Mouse (Mus musculus) right cerebral cortex, postnatal 10 days (tissue): Measurements from ENCODE around the gene Mgmt.

Experiments used
- DNase-seq, 2 experiments: peaks; one replicate each; pipeline ENCODE4 v3.0.0; 2021; ENCODE audit warnings: low spot score in 2 of 2

Mgmt gene

GRCm38 (mm10) chr7:136908616-136909144, 14.3 kb downstream of the Mgmt start:
- no peak for DNase-seq

- DNase-seq, result no peak
Observed at GRCm38 (mm10) chr7:136912901-136913300, 18.5 kb downstream of the Mgmt start.

GRCm38 (mm10) chr7:136916021-136916420, 21.6 kb downstream of the Mgmt start:
- no peak for DNase-seq

DNA sequence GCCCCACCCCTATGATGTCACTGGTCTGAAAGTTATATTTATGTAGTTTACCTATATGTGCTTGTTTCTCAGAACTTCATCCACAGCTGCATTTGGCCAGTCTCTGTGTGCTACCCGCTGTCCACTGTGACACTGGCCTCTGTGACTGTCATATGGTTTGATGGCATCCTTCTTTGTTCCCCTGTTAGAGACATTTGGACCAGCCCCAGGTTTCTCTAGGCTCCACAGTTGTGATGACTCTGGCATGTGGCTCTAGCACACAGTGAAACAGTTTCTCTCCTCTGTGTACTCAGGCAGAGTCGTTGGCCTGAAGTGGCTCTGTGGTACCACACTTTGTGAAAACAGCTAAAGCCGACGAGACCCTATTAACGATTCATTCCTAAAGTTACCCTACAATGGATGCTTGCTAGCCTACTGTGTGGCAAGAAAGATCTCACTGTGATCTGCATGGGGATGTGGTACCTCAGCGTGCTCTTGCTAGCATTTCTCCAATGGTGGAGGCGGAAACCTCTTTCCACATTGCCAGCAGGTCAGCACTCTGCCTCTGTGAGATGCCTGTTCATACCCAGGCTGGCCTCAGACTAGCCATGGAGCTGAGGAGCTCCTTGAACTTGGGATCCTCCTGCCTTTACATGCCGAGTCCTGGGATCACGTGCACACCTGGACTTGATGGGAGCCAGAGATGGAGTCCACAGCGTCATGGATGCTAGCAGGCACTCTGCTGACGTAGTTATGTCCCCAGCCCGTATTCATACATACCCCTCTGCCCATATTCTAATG, 26.8 kb downstream of the Mgmt start:
- DNase-seq, result peak in 1 of 2 experiments; percentile 15

DNA sequence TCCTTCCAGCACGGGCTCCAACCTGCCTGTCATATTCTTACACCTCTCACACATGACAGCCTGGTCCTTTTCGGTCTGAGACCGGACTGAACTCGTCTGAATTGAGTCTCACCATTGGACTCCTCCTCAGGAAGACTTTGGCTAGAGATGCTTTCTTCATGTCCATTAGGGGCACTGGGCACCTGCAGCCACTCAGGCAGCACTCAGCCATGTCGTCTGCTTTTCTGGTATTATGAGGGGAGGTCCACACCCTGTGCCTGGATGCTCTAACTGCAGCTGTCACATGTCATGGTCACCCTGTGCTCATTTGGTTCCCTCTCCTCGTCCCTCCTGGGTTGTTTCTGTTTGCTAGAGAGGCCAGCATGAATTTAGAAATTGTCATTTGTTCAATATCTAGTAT, 27.8 kb downstream of the Mgmt start:
- peak in 1 of 2 experiments; percentile 7 for DNase-seq

DNA sequence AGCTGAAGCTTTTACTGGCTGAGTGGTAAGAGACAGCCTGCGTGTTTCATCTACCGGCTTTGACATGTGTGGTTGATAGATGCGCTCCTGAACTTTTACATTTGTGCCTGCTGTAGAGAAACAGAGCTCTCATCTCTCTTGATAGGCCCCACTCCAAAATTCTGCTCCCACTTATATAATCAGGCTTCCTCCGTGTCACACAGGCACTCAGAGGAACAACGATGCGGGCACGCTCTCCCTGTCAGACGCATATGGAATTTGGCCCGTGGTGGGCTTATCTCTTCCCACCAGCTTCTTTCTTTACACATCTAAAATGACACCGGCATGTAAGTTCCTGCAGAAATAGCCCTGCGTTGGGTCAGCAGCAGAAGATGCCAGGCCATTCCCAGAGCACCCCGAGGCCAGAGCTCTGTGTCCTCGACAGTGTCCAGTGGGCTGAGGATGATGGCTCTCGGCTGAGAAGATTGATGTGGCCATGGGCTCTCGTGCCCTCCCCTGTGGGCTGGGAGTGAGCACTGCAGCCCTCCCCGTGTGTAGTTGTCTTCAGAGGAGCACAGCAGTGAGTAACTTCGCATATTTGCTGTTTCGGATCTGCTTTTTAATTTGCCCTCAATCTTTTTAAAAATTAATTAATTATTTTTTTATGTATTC, 30.3 kb downstream of the Mgmt start:
- peak in 1 of 2 experiments; percentile 10 for DNase-seq

GRCm38 (mm10) chr7:136926178-136926577, 31.8 kb downstream of the Mgmt start:
- peak in 1 of 2 experiments; percentile 3 for DNase-seq

- DNase-seq, result no peak
Observed at GRCm38 (mm10) chr7:136930451-136930850, 36.0 kb downstream of the Mgmt start.

- no peak for DNase-seq
Observed at GRCm38 (mm10) chr7:136933367-136933766, 39.0 kb downstream of the Mgmt start.

DNA sequence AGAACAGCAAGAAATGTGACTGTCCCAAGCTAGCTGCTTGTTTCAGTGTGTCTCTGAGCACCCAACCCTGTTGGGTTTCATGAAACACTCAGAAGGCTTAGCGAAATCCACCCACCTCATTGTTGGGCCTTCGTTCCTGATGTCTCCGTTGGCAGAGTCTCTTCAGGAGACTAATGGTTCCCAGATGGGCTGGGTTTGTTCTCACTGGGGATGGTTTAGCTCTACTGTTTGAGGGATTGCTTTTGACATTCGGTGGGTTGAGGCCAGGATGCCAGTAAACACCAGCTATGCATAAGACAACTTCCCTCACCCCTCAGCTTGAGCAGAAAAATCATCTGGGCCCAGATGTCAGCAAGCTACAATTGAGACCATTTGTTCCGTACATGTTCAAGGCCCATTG, 39.9 kb downstream of the Mgmt start:
- DNase-seq, result no peak

GRCm38 (mm10) chr7:136934784-136935183, 40.4 kb downstream of the Mgmt start:
- no peak for DNase-seq

DNA sequence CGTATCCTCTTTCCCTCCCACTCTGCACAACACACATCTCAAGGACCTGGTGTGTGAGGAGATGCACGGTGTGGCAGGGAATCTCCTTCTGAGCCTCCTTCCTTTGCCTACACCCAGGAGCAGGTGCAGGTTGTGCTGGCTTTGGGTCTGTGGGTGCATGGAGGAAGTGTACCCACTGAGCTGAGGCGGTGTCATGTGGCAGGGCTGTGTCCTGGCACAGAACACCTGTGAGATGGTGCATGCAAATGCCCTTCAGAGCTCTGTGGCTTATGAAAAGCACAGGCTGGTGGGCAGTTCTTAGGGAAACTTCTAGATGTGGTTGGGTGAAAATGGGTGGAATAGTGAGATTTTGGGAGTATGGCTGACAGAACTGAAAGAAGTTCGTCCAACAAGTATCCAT, 44.0 kb downstream of the Mgmt start:
- DNase-seq, result no peak

DNA sequence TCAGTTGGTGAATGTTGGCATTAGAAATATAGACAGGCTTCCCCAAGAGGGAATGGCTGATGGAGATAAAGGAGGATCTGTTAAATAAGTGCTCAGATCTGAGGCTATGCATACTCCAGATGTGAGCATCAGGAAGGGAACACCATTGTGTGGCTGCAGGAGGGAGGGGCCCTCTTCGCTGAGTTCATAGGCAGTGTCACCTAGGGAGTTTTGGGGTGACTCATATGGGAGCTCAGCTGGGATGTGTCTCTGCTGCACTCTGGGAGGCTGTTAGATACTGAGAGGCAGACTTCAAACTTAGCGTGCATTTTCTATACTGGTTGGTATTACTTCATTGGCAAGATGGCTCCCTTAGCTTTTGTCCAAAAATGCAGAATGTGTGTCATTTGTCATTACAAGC, 48.0 kb downstream of the Mgmt start:
- no peak for DNase-seq

- no peak for DNase-seq
Observed at GRCm38 (mm10) chr7:136943886-136944285, 49.5 kb downstream of the Mgmt start.

DNA sequence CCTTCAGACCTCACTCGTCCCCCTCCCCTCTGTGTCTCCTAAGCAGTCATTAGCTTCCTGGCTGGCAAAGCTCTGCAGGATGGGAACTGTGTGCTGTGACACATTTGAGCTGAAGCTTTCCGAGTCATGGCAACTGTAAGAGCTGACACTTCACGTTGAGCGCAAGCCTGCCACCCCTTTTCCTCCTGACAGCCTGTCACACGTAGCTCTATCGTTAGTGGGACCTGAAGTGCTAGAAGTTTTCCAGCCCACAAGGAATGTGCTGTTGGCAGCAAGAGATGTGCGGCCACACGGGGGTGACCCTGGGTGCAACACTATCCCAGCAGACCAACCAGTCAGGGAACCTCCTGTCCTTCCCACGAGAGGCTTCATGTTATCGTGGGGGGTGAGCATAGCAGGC, 51.3 kb downstream of the Mgmt start:
- peak; percentile 31 to 39 for DNase-seq

GRCm38 (mm10) chr7:136946131-136946530, 51.7 kb downstream of the Mgmt start:
- DNase-seq, result peak; percentile 46 to 64

GRCm38 (mm10) chr7:136948275-136948810, 53.9 kb downstream of the Mgmt start:
- DNase-seq, result no peak

GRCm38 (mm10) chr7:136952608-136953007, 58.2 kb downstream of the Mgmt start:
- DNase-seq, result no peak

DNA sequence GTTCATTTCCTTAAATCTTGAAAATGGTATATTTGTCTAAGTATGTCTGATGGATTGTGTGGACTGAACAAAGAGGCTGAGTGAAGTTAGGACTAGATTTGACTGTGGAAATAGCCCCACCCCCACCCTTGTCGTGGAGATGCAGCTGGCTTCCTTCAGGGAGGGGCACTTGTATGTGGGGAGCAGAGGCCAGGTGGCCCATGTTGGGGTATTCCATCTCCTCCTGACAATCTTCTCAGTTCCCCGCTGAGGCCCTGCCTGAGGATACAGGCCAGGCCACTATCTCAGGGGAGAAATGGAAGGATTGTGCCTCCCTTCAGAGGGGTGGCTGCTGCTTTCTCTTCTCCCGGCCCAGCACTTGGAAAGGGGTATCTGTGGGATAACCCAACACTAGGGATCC, 58.8 kb downstream of the Mgmt start:
- DNase-seq, result no peak

DNA sequence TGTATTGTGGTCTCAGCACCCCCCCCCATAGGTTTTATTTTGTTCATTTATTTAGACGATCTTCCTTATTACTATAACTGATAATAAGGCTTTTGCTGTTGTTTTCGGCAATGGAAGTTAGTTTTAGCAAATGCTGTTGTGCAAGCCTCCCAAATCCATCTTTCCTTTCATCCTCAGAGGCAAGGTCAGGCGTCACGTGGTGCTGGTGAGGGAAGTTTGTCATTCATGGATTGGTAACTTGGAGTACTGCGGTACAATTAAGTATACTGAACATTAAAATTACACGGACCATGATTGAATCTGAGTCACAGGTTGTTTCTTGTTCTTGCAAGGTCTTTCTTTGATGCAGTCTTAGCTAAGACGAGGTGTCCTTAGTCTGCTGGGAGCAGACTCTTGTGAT, 77.9 kb downstream of the Mgmt start:
- DNase-seq, result no peak

DNA sequence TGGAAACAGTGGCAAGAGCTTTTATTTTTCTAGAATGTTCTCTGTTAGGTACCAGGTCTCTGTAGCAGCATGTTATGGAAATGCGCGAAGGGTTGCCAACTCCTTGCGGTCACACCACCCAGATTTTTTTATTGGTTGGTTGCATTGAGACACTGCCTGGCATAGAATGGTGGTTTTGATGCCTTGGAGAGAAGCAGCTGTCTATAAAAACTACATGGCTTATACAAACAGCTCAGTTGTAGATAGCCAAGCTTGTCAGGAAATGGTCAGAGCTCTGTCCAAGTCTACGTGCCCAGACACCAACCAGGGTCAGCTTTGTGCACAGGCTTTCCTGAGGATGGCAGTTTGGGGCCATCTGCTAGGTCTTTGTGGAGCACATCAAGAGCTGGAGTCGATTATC, 80.6 kb downstream of the Mgmt start:
- no peak for DNase-seq

- no peak for DNase-seq
Observed at GRCm38 (mm10) chr7:136997456-136997855, 103.0 kb downstream of the Mgmt start.

GRCm38 (mm10) chr7:137000703-137001102, 106.3 kb downstream of the Mgmt start:
- no peak for DNase-seq
